Mouse (Mus musculus) bone marrow macrophage, adult 2 months (primary cell): Measurements from ENCODE around the gene Dll3.

Experiments used
- CTCF ChIP-seq: IDR thresholded peaks from 2 replicates; pipeline ENCODE4 v1.5.1; 2012; ENCODE audit warnings: low read depth, mild to moderate bottlenecking, low read length, moderate library complexity
- POLR2A ChIP-seq: IDR thresholded peaks from 2 replicates; pipeline ENCODE4 v1.6.1; 2012; ENCODE audit warnings: mild to moderate bottlenecking, low read depth, low read length, borderline replicate concordance

- no peak for TF ChIP-seq POLR2A
- TF ChIP-seq CTCF = 0 out of 2 replicates have a peak, but pooled peaks have one; percentile 18
These were observed 32.7 kb downstream of the Dll3 start for GRCm38 (mm10) chr7:28269355-28269754.
